Mouse (Mus musculus): Measurements from ENCODE around the gene Cd5.

Cd5 gene

DNA sequence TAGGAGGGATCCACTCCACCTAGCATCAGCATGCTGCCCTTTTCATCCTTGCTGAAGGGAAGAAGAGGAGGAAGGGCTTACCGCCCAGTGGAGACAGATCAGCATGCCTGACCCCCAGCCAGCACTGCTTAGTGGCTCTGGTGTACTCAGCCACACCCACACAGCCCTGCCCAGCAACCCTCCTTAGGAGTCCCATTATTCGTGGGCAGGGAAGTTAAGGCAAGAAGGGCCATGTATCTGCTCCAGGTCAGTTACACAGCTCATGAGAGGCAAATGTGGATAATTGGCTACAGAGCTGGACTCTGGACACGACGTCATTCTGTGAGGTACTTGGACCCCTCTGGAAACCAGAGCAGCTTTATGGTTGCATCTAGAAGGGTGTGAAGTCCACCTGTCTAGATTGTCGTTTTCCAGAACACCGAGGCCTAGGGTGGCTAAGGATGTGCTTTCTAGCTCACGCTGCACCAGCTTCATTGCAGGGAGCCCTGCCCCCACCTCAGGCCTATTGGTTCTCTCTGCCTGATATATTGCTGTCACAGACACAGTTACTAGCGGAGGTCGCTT is 66.9 kb downstream of the Cd5 start:
- DNase-seq (ENCODE audit: low read depth, low spot score), result no peak

DNA sequence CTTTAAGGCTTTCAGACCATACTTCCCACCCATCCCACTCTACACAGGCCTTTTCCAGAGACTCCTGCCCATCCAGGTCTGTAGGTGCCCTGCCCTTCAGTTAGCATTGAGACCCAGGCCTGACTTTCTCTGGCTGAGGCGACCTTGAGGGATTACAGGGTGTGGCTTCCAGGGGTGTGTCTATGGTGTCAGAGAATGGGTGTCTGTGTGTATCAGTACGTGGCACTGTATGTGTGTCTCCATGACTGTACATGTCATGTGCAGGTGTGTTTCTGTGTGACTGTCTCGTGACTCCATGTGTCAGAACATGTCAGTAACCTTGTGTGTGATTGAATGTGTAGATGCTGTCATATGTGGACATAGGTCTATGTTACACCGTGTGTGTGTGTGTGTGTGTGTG is 67.5 kb downstream of the Cd5 start:
- DNase-seq (ENCODE audit: low read depth, low spot score), result no peak

Data from CD4-positive, CD25-positive, alpha-beta regulatory T cell, adult 2 months (primary cell).